Mouse (Mus musculus): ENCODE measurements around the gene Best1. TPM values are rescaled to one million over a fixed set of nuclear protein-coding genes. Genes with fewer than 3 reads are reported as not detected.

The Best1 gene
- polyA plus RNA-seq, 1 experiment from 2014 or later = 0.42 TPM

GRCm38 (mm10) chr19:10029746-10030145 lies 28.3 kb upstream of the Best1 start:
- WGBS = 89% methylated on average over 2 of the region's 2 CpGs
- no peak overlapping the region for H3K9ac ChIP-seq (ENCODE audit: low read depth, low read length)

GRCm38 (mm10) chr19:10025169-10025875 lies 23.9 kb upstream of the Best1 start:
- Histone ChIP-seq H3K4me3 (ENCODE audit: low read length) (no peak overlapping the region), H3K4me1 (ENCODE audit: control insufficient read depth, insufficient read depth, low read length) (peaks cover 36% of the 10 kb centered on the region), H3K9ac (ENCODE audit: low read depth, low read length) (no peak overlapping the region), H3K27ac (ENCODE audit: low read length) (peak overlapping the region; percentile 56), H3K4me2 (ENCODE audit: low read depth, low read length) (no peak overlapping the region), H3K9me3 (ENCODE audit: control insufficient read depth, low read length) (no peaks in the 10 kb centered on the region), H3K27me3 (replicated peaks; ENCODE audit: control insufficient read depth, insufficient read depth, low read length) (no peaks in the 10 kb centered on the region), H3K36me3 (ENCODE audit: control insufficient read depth, insufficient read depth, low read length) (no peaks in the 10 kb centered on the region)
- 23% methylated on average over 8 of the region's 8 CpGs for WGBS
- peak; percentile 55 for ATAC-seq

More at GRCm38 (mm10) chr19:10029746-10030145, 28.3 kb upstream of the Best1 start:
- no peak for ATAC-seq
- Histone ChIP-seq H3K4me1 (ENCODE audit: control insufficient read depth, insufficient read depth, low read length) (peaks cover 19% of the 10 kb centered on the region), H3K27ac (ENCODE audit: low read length) (no peak overlapping the region), H3K9me3 (ENCODE audit: control insufficient read depth, low read length) (no peaks in the 10 kb centered on the region), H3K4me2 (ENCODE audit: low read depth, low read length) (no peak overlapping the region), H3K27me3 (replicated peaks; ENCODE audit: control insufficient read depth, insufficient read depth, low read length) (no peaks in the 10 kb centered on the region), H3K36me3 (ENCODE audit: control insufficient read depth, insufficient read depth, low read length) (no peaks in the 10 kb centered on the region), H3K4me3 (ENCODE audit: low read length) (no peak overlapping the region)

- Histone ChIP-seq H3K27ac (ENCODE audit: low read length) (peak overlapping the region; percentile 28), H3K27me3 (replicated peaks; ENCODE audit: control insufficient read depth, insufficient read depth, low read length) (no peaks in the 10 kb centered on the region), H3K4me2 (ENCODE audit: low read depth, low read length) (no peak overlapping the region), H3K9me3 (ENCODE audit: control insufficient read depth, low read length) (no peaks in the 10 kb centered on the region), H3K36me3 (ENCODE audit: control insufficient read depth, insufficient read depth, low read length) (no peaks in the 10 kb centered on the region), H3K9ac (ENCODE audit: low read depth, low read length) (no peak overlapping the region), H3K4me1 (ENCODE audit: control insufficient read depth, insufficient read depth, low read length) (peaks cover 51% of the 10 kb centered on the region), H3K4me3 (ENCODE audit: low read length) (no peak overlapping the region)
- 61% methylated on average over 9 of the region's 9 CpGs for WGBS
- peak; percentile 1; the same call in 1 of the 2 replicates for ATAC-seq
Measured at GRCm38 (mm10) chr19:10023304-10023758, 21.9 kb upstream of the Best1 start.

GRCm38 (mm10) chr19:10022414-10023303 lies 21.2 kb upstream of the Best1 start:
- peak; percentile 6; the same call in 1 of the 2 replicates for ATAC-seq

GRCm38 (mm10) chr19:10021981-10022380 lies 20.5 kb upstream of the Best1 start:
- Histone ChIP-seq H3K36me3 (ENCODE audit: control insufficient read depth, insufficient read depth, low read length) (no peaks in the 10 kb centered on the region), H3K9ac (ENCODE audit: low read depth, low read length) (no peak overlapping the region), H3K27ac (ENCODE audit: low read length) (no peak overlapping the region), H3K4me2 (ENCODE audit: low read depth, low read length) (no peak overlapping the region), H3K4me3 (ENCODE audit: low read length) (no peak overlapping the region), H3K4me1 (ENCODE audit: control insufficient read depth, insufficient read depth, low read length) (peaks cover 58% of the 10 kb centered on the region), H3K27me3 (replicated peaks; ENCODE audit: control insufficient read depth, insufficient read depth, low read length) (no peaks in the 10 kb centered on the region), H3K9me3 (ENCODE audit: control insufficient read depth, low read length) (no peaks in the 10 kb centered on the region)
- ATAC-seq = no peak
- 87% methylated on average over 2 of the region's 2 CpGs for WGBS

More at GRCm38 (mm10) chr19:10022414-10023303, 21.2 kb upstream of the Best1 start:
- Histone ChIP-seq H3K27ac (ENCODE audit: low read length) (peak overlapping the region; percentile 25), H3K9me3 (ENCODE audit: control insufficient read depth, low read length) (no peaks in the 10 kb centered on the region), H3K4me1 (ENCODE audit: control insufficient read depth, insufficient read depth, low read length) (peaks cover 54% of the 10 kb centered on the region), H3K27me3 (replicated peaks; ENCODE audit: control insufficient read depth, insufficient read depth, low read length) (no peaks in the 10 kb centered on the region), H3K9ac (ENCODE audit: low read depth, low read length) (no peak overlapping the region), H3K36me3 (ENCODE audit: control insufficient read depth, insufficient read depth, low read length) (no peaks in the 10 kb centered on the region), H3K4me2 (ENCODE audit: low read depth, low read length) (no peak overlapping the region), H3K4me3 (ENCODE audit: low read length) (no peak overlapping the region)
- WGBS = 69% methylated on average over 5 of the region's 5 CpGs

- Histone ChIP-seq H3K4me3 (ENCODE audit: low read length) (peak overlapping the region; percentile 69), H3K9ac (ENCODE audit: low read depth, low read length) (peak overlapping the region; percentile 75), H3K9me3 (ENCODE audit: control insufficient read depth, low read length) (no peaks in the 10 kb centered on the region), H3K4me2 (ENCODE audit: low read depth, low read length) (peak overlapping the region; percentile 93), H3K4me1 (ENCODE audit: control insufficient read depth, insufficient read depth, low read length) (peaks cover 50% of the 10 kb centered on the region), H3K36me3 (ENCODE audit: control insufficient read depth, insufficient read depth, low read length) (no peaks in the 10 kb centered on the region), H3K27me3 (replicated peaks; ENCODE audit: control insufficient read depth, insufficient read depth, low read length) (no peaks in the 10 kb centered on the region), H3K27ac (ENCODE audit: low read length) (no peak overlapping the region)
- WGBS = 68% methylated on average over 4 of the region's 4 CpGs
- no peak for ATAC-seq
Measured at GRCm38 (mm10) chr19:10019214-10019760, 17.9 kb upstream of the Best1 start.

- H3K4me3 ChIP-seq (ENCODE audit: low read length) = peak overlapping the region; percentile 69
- no peaks in the 10 kb centered on the region for H3K9me3 ChIP-seq (ENCODE audit: control insufficient read depth, low read length)
- H3K4me1 ChIP-seq (ENCODE audit: control insufficient read depth, insufficient read depth, low read length) = peaks cover 58% of the 10 kb centered on the region
- peak overlapping the region; percentile 54 for H3K27ac ChIP-seq (ENCODE audit: low read length)
- no peak for ATAC-seq
- H3K9ac ChIP-seq (ENCODE audit: low read depth, low read length) = peak overlapping the region; percentile 75
- H3K36me3 ChIP-seq (ENCODE audit: control insufficient read depth, insufficient read depth, low read length) = no peaks in the 10 kb centered on the region
- WGBS = 1% methylated on average over 3 of the region's 3 CpGs
- H3K4me2 ChIP-seq (ENCODE audit: low read depth, low read length) = peak overlapping the region; percentile 93
- no peaks in the 10 kb centered on the region for H3K27me3 ChIP-seq (replicated peaks; ENCODE audit: control insufficient read depth, insufficient read depth, low read length)
Measured at GRCm38 (mm10) chr19:10018527-10018818, 17.0 kb upstream of the Best1 start.

GRCm38 (mm10) chr19:10017637-10018526 lies 16.4 kb upstream of the Best1 start:
- Histone ChIP-seq H3K27ac (ENCODE audit: low read length) (peak overlapping the region; percentile 54), H3K9ac (ENCODE audit: low read depth, low read length) (peak overlapping the region; percentile 75), H3K36me3 (ENCODE audit: control insufficient read depth, insufficient read depth, low read length) (no peaks in the 10 kb centered on the region), H3K4me2 (ENCODE audit: low read depth, low read length) (peak overlapping the region; percentile 93), H3K4me3 (ENCODE audit: low read length) (peak overlapping the region; percentile 69), H3K27me3 (replicated peaks; ENCODE audit: control insufficient read depth, insufficient read depth, low read length) (no peaks in the 10 kb centered on the region), H3K4me1 (ENCODE audit: control insufficient read depth, insufficient read depth, low read length) (peaks cover 60% of the 10 kb centered on the region), H3K9me3 (ENCODE audit: control insufficient read depth, low read length) (no peaks in the 10 kb centered on the region)
- ATAC-seq = peak; percentile 94
- WGBS = 7% methylated on average over 44 of the region's 44 CpGs

Data from intestine, embryonic 16.5 days (tissue).